Mouse (Mus musculus): ENCODE measurements around the gene Nckap1. TPM values are rescaled to one million over a fixed set of nuclear protein-coding genes. Genes with fewer than 3 reads are reported as not detected.
"Not testable (repeated sequence)": the region's sequence is repeated elsewhere in the genome, so short reads cannot be mapped to it uniquely, and the experiment has no call there.

The Nckap1 gene
- polyA plus RNA-seq, 1 experiment from 2014 or later: 61.4 TPM

GRCm38 (mm10) chr2:80547901-80548300, 33.3 kb downstream of the Nckap1 start:
- Histone ChIP-seq H3K27me3 (ENCODE audit: control insufficient read depth, insufficient read depth, low read length) (no peaks in the 10 kb centered on the region), H3K4me2 (ENCODE audit: low read depth, severe bottlenecking) (no peak overlapping the region), H3K27ac (replicated peaks; ENCODE audit: low read depth, low read length) (no peak overlapping the region), H3K4me3 (ENCODE audit: low read depth, low read length) (no peak overlapping the region), H3K9me3 (ENCODE audit: control insufficient read depth, low read length) (no peaks in the 10 kb centered on the region), H3K36me3 (ENCODE audit: control insufficient read depth, insufficient read depth, low read length) (peaks cover 9% of the 10 kb centered on the region; the same call in 1 of the 2 replicates), H3K4me1 (ENCODE audit: control insufficient read depth, insufficient read depth, low read length) (no peaks in the 10 kb centered on the region), H3K9ac (ENCODE audit: low read length) (no peak overlapping the region)
- DNase-seq (ENCODE audit: low spot score) (no peak), ATAC-seq (ENCODE audit: insufficient number of reproducible peaks, low FRiP score, low TSS enrichment, low read depth) (no peak)
- WGBS: 98% methylated on average over 1 of the region's 1 CpGs

GRCm38 (mm10) chr2:80542801-80543200, 38.4 kb downstream of the Nckap1 start:
- 90% methylated on average over 5 of the region's 5 CpGs for WGBS
- no peaks in the 10 kb centered on the region for H3K4me1 ChIP-seq (ENCODE audit: control insufficient read depth, insufficient read depth, low read length)
- H3K4me2 ChIP-seq (ENCODE audit: low read depth, severe bottlenecking): no peak overlapping the region
- H3K27ac ChIP-seq (replicated peaks; ENCODE audit: low read depth, low read length): no peak overlapping the region
- no peak overlapping the region for H3K4me3 ChIP-seq (ENCODE audit: low read depth, low read length)
- DNase-seq (ENCODE audit: low spot score) (no peak), ATAC-seq (ENCODE audit: insufficient number of reproducible peaks, low FRiP score, low TSS enrichment, low read depth) (no peak)
- no peaks in the 10 kb centered on the region for H3K27me3 ChIP-seq (ENCODE audit: control insufficient read depth, insufficient read depth, low read length)
- H3K9me3 ChIP-seq (ENCODE audit: control insufficient read depth, low read length): no peaks in the 10 kb centered on the region
- no peak overlapping the region for H3K9ac ChIP-seq (ENCODE audit: low read length)
- H3K36me3 ChIP-seq (ENCODE audit: control insufficient read depth, insufficient read depth, low read length): peaks cover 9% of the 10 kb centered on the region; the same call in 1 of the 2 replicates

DNA sequence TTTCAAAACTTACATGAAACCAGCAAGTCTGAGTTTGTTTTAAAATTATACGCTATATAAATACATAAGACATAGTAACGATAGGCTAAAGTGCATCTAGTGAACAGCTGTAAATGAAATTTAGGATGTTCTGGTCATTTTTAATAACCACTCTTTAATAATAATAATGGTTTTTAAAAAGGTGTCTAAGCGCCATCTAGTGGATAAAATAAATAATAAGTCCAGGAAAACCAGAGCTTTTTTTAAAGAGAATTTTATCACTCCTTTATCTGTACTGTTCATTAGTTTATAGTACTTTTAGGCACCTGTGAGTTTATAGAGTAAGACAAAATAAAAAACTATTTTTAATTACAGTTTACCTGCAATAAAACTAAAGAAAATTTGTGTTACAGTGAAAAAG, 44.0 kb downstream of the Nckap1 start:
- WGBS: 61% methylated on average over 3 of the region's 3 CpGs
- Histone ChIP-seq H3K4me1 (ENCODE audit: control insufficient read depth, insufficient read depth, low read length) (no peaks in the 10 kb centered on the region), H3K36me3 (ENCODE audit: control insufficient read depth, insufficient read depth, low read length) (peaks cover 6% of the 10 kb centered on the region), H3K27ac (replicated peaks; ENCODE audit: low read depth, low read length) (no peak overlapping the region), H3K9me3 (ENCODE audit: control insufficient read depth, low read length) (no peaks in the 10 kb centered on the region), H3K9ac (ENCODE audit: low read length) (no peak overlapping the region), H3K4me3 (ENCODE audit: low read depth, low read length) (no peak overlapping the region), H3K4me2 (ENCODE audit: low read depth, severe bottlenecking) (no peak overlapping the region), H3K27me3 (ENCODE audit: control insufficient read depth, insufficient read depth, low read length) (no peaks in the 10 kb centered on the region)
- DNase-seq (ENCODE audit: low spot score) (no peak), ATAC-seq (ENCODE audit: insufficient number of reproducible peaks, low FRiP score, low TSS enrichment, low read depth) (no peak)

- no peak overlapping the region for H3K4me2 ChIP-seq (ENCODE audit: low read depth, severe bottlenecking)
- 92% methylated on average over 2 of the region's 2 CpGs for WGBS
- no peaks in the 10 kb centered on the region for H3K27me3 ChIP-seq (ENCODE audit: control insufficient read depth, insufficient read depth, low read length)
- no peak overlapping the region for H3K9ac ChIP-seq (ENCODE audit: low read length)
- peaks cover 6% of the 10 kb centered on the region for H3K36me3 ChIP-seq (ENCODE audit: control insufficient read depth, insufficient read depth, low read length)
- ATAC-seq (ENCODE audit: insufficient number of reproducible peaks, low FRiP score, low TSS enrichment, low read depth) (no peak), DNase-seq (ENCODE audit: low spot score) (no peak)
- H3K9me3 ChIP-seq (ENCODE audit: control insufficient read depth, low read length): no peaks in the 10 kb centered on the region
- H3K4me3 ChIP-seq (ENCODE audit: low read depth, low read length): no peak overlapping the region
- H3K4me1 ChIP-seq (ENCODE audit: control insufficient read depth, insufficient read depth, low read length): no peaks in the 10 kb centered on the region
- H3K27ac ChIP-seq (replicated peaks; ENCODE audit: low read depth, low read length): no peak overlapping the region
Measured at GRCm38 (mm10) chr2:80536608-80537007, 44.6 kb downstream of the Nckap1 start.

DNA sequence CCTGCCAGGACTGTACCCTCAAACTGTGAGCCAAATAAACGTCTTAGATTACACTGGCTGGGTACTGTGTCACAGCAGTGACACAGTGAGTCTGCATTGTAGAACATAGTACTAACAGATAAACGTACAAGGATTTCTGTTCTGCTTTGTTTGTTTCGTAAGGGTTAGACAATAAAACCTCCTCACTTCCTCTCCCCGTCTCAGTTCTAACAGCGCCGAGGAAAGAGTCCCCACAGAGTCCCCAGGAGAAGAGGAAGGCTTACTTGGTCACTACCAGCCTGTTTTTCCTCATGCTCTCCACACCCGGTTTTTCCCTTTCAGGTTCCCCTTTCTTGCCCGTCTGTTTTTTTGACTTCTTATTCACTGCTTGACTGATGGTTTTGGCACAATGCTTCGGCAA, 56.9 kb downstream of the Nckap1 start:
- Histone ChIP-seq H3K9ac (ENCODE audit: low read length) (no peak overlapping the region), H3K4me1 (ENCODE audit: control insufficient read depth, insufficient read depth, low read length) (no peaks in the 10 kb centered on the region), H3K36me3 (ENCODE audit: control insufficient read depth, insufficient read depth, low read length) (peaks cover 11% of the 10 kb centered on the region; the same call in 1 of the 2 replicates), H3K4me2 (ENCODE audit: low read depth, severe bottlenecking) (no peak overlapping the region), H3K27me3 (ENCODE audit: control insufficient read depth, insufficient read depth, low read length) (no peaks in the 10 kb centered on the region), H3K9me3 (ENCODE audit: control insufficient read depth, low read length) (no peaks in the 10 kb centered on the region), H3K27ac (replicated peaks; ENCODE audit: low read depth, low read length) (no peak overlapping the region), H3K4me3 (ENCODE audit: low read depth, low read length) (no peak overlapping the region)
- no peak for DNase-seq (ENCODE audit: low spot score)
- ATAC-seq (ENCODE audit: insufficient number of reproducible peaks, low FRiP score, low TSS enrichment, low read depth): no peak
- 92% methylated on average over 9 of the region's 9 CpGs for WGBS

DNA sequence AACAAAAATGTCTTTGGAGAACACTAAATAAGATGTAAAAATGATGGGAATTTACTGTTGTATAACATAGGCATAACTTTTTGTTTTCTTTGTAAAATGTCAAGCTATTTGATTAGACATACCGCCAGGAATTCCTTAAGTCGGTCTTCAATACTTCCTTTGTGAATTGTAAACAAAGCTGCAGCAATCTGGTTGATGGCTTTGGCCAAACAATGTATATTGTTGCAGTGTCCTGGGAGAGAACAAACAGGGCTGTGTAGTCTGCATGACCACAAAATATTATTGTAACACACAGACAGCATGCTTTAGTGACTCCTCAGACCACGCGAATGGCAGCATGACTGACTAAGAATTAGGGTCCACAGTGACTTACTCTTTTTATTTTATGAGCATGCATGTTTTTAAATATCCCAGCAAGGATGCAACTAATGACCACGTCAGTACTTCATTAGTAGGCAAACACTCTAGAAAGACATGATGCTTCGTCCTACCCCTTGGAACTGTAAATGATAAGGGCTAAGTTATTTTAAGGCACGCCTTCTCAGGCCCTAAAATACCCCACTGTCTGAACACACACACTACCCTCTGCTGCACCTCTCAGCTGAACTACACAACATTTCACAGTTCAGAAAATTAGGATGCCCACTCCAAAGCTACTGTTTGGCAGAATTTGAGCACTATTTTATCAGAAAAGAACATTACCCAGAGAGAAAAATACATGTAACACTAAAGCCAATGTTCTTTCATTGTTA, 75.0 kb downstream of the Nckap1 start:
- no peaks in the 10 kb centered on the region for H3K9me3 ChIP-seq (ENCODE audit: control insufficient read depth, low read length)
- ATAC-seq (ENCODE audit: insufficient number of reproducible peaks, low FRiP score, low TSS enrichment, low read depth): no peak
- H3K27me3 ChIP-seq (ENCODE audit: control insufficient read depth, insufficient read depth, low read length): no peaks in the 10 kb centered on the region
- DNase-seq (ENCODE audit: low spot score): no peak
- no peak overlapping the region for H3K4me3 ChIP-seq (ENCODE audit: low read depth, low read length)
- H3K4me2 ChIP-seq (ENCODE audit: low read depth, severe bottlenecking): no peak overlapping the region
- no peak overlapping the region for H3K9ac ChIP-seq (ENCODE audit: low read length)
- no peaks in the 10 kb centered on the region for H3K4me1 ChIP-seq (ENCODE audit: control insufficient read depth, insufficient read depth, low read length)
- 80% methylated on average over 7 of the region's 7 CpGs for WGBS
- peaks cover 11% of the 10 kb centered on the region for H3K36me3 ChIP-seq (ENCODE audit: control insufficient read depth, insufficient read depth, low read length)
- H3K27ac ChIP-seq (replicated peaks; ENCODE audit: low read depth, low read length): no peak overlapping the region

DNA sequence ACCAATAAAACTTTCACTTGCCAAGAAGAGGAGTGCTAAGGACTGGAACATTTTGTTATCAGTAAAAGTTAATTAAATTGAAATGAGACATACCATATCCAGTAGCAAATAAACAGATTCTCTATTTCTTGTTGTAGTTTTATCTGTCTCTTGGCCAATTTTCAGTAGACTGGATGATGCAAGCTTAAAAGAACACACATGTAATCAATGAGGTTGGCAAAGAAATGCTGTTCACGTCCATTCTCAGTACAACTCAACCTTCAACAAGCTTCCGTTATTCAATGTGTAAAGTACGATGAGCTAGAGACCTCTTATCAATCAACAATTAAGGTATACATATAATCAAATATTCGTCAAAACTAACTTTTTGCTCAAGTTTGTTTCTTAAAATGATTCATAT, 79.0 kb downstream of the Nckap1 start:
- H3K9ac ChIP-seq (ENCODE audit: low read length): no peak overlapping the region
- H3K36me3 ChIP-seq (ENCODE audit: control insufficient read depth, insufficient read depth, low read length): peaks cover 4% of the 10 kb centered on the region; the same call in 1 of the 2 replicates
- no peak for DNase-seq (ENCODE audit: low spot score)
- H3K4me3 ChIP-seq (ENCODE audit: low read depth, low read length): no peak overlapping the region
- H3K9me3 ChIP-seq (ENCODE audit: control insufficient read depth, low read length): no peaks in the 10 kb centered on the region
- H3K27ac ChIP-seq (replicated peaks; ENCODE audit: low read depth, low read length): no peak overlapping the region
- H3K4me2 ChIP-seq (ENCODE audit: low read depth, severe bottlenecking): no peak overlapping the region
- ATAC-seq (ENCODE audit: insufficient number of reproducible peaks, low FRiP score, low TSS enrichment, low read depth): no peak
- 93% methylated on average over 4 of the region's 4 CpGs for whole genome bisulfite sequencing
- H3K27me3 ChIP-seq (ENCODE audit: control insufficient read depth, insufficient read depth, low read length): no peaks in the 10 kb centered on the region
- no peaks in the 10 kb centered on the region for H3K4me1 ChIP-seq (ENCODE audit: control insufficient read depth, insufficient read depth, low read length)

- not testable (repeated sequence) for H3K9ac ChIP-seq (ENCODE audit: low read length); H3K4me3 ChIP-seq (ENCODE audit: low read depth, low read length); H3K9me3 ChIP-seq (ENCODE audit: control insufficient read depth, low read length); H3K27me3 ChIP-seq (ENCODE audit: control insufficient read depth, insufficient read depth, low read length); ATAC-seq (ENCODE audit: insufficient number of reproducible peaks, low FRiP score, low TSS enrichment, low read depth); H3K4me1 ChIP-seq (ENCODE audit: control insufficient read depth, insufficient read depth, low read length); H3K27ac ChIP-seq (replicated peaks; ENCODE audit: low read depth, low read length); DNase-seq (ENCODE audit: low spot score); H3K4me2 ChIP-seq (ENCODE audit: low read depth, severe bottlenecking); H3K36me3 ChIP-seq (ENCODE audit: control insufficient read depth, insufficient read depth, low read length)
- WGBS: 49% methylated on average over 7 of the region's 7 CpGs
Measured at GRCm38 (mm10) chr2:80495304-80495703, 85.9 kb downstream of the Nckap1 start.

- Histone ChIP-seq H3K4me2 (ENCODE audit: low read depth, severe bottlenecking) (no peak overlapping the region), H3K4me3 (ENCODE audit: low read depth, low read length) (no peak overlapping the region), H3K27me3 (ENCODE audit: control insufficient read depth, insufficient read depth, low read length) (no peaks in the 10 kb centered on the region), H3K27ac (replicated peaks; ENCODE audit: low read depth, low read length) (no peak overlapping the region), H3K9ac (ENCODE audit: low read length) (no peak overlapping the region), H3K4me1 (ENCODE audit: control insufficient read depth, insufficient read depth, low read length) (no peaks in the 10 kb centered on the region), H3K36me3 (ENCODE audit: control insufficient read depth, insufficient read depth, low read length) (no peaks in the 10 kb centered on the region), H3K9me3 (ENCODE audit: control insufficient read depth, low read length) (no peaks in the 10 kb centered on the region)
- no peak for ATAC-seq (ENCODE audit: insufficient number of reproducible peaks, low FRiP score, low TSS enrichment, low read depth)
- DNase-seq (ENCODE audit: low spot score): no peak
- 76% methylated on average over 5 of the region's 5 CpGs for WGBS
Measured at GRCm38 (mm10) chr2:80486851-80487250, 94.3 kb downstream of the Nckap1 start.
